Mouse (Mus musculus): Measurements from ENCODE around the gene Aspdh.

DNA sequence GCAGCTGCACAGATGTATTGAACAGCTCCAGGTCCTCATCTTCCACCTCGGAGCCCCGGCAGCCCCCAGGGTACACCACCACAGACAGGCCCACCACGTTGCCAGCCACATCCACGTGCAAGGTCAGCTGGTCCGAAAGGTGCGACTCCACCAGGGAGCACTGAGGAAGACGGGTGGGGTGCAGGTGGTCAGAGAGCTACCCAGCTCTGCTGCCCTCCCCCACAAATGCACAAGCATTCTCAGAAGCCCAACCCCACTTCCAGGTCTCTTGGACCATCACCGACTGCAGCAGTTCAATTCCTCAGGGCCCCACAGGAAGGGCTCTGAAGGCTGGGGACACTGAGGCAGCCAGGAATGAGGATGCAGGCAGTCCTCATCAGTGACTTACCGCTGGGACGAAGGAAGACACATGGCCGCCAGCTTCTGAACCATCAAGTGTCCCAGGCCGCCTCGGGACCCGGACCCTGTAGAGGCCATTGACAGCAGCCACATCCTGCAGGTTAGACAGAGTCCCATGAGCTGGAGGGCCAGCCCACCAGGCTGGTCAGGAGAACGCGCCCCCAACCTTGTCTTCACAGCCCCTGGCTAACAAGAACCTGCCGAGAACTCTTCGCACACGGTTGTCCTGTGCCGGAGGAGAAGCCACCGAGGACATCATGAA is 27.1 kb downstream of the Aspdh start:
- TF ChIP-seq CTCF (IDR thresholded peaks at IDR 0.05; ENCODE audit: low read depth, low read length) = no peak
- TF ChIP-seq POLR2A (IDR thresholded peaks at IDR 0.05; ENCODE audit: borderline replicate concordance, low read depth, low read length) = no peak
